Mouse (Mus musculus) kidney, embryonic 14.5 days (tissue): ENCODE measurements around the gene Sh2d3c. TPM values are rescaled to one million over a fixed set of nuclear protein-coding genes. Genes with fewer than 3 reads are reported as not detected.

ENCODE experiments used
- ATAC-seq: fragments of 200-750 bp; cut with Nextera tagmentation; 2 replicates; pipeline ENCODE4 v1.8.0; 2017; ENCODE audit warnings: moderate number of reproducible peaks, mild to moderate bottlenecking, moderate TSS enrichment, moderate library complexity; ENCODE audit not compliant: low FRiP score, low TSS enrichment
- H3K27ac ChIP-seq: fragments of 300-500 bp; sonication (generic); 2 replicates; pipeline ENCODE4 v1.5.1; 2014; ENCODE audit warnings: low read depth, mild to moderate bottlenecking, low read length, moderate library complexity, mixed read lengths
- H3K27me3 ChIP-seq: fragments of 300-500 bp; sonication (generic); 2 replicates; pipeline ENCODE4 v1.6.1; 2014; ENCODE audit warnings: mild to moderate bottlenecking, low read length; ENCODE audit not compliant: control insufficient read depth, insufficient read depth
- H3K36me3 ChIP-seq: fragments of 300-500 bp; sonication (generic); 2 replicates; pipeline ENCODE4 v1.6.1; 2014; ENCODE audit warnings: low read length, mixed read lengths; ENCODE audit not compliant: control insufficient read depth, insufficient read depth
- H3K4me1 ChIP-seq: fragments of 300-500 bp; sonication (generic); 2 replicates; pipeline ENCODE4 v1.6.1; 2014; ENCODE audit warnings: low read length, mixed read lengths; ENCODE audit not compliant: control insufficient read depth, insufficient read depth
- H3K4me2 ChIP-seq: fragments of 300-500 bp; sonication (generic); replicated peaks from 2 replicates; pipeline ENCODE4 v1.6.1; 2014; ENCODE audit warnings: low read depth, mild to moderate bottlenecking, low read length
- H3K4me3 ChIP-seq: fragments of 300-500 bp; sonication (generic); 2 replicates; pipeline ENCODE4 v1.5.1; 2014; ENCODE audit warnings: mild to moderate bottlenecking, low read length
- H3K9ac ChIP-seq: fragments of 300-500 bp; sonication (generic); 2 replicates; pipeline ENCODE4 v1.6.1; 2014; ENCODE audit warnings: low read depth, mild to moderate bottlenecking, low read length, moderate library complexity
- H3K9me3 ChIP-seq: fragments of 300-500 bp; sonication (generic); 2 replicates; pipeline ENCODE4 v1.6.1; 2016; ENCODE audit warnings: low read length; ENCODE audit not compliant: control insufficient read depth
- WGBS: fragments of 180-500 bp; shearing (Covaris S2); extraction: QIAGEN DNeasy Blood & Tissue Kit; methylation state at CpG from one replicate; pipeline ENCODE4 v1.1.7; 2014; 5-methylcytosine and 5-hydroxymethylcytosine counted together
- polyA plus RNA-seq: library from polyadenylated mRNA; unstranded; fragments of >200 nt; fragmentation: Nextera tagmentation; extraction: Ambion mirVana; gene quantifications from 2 replicates; pipeline ENCODE4 v1.2.1, GENCODE M21; 2014

The Sh2d3c gene
- polyA plus RNA-seq, 1 experiment from 2014 or later, result 25.4 TPM

DNA sequence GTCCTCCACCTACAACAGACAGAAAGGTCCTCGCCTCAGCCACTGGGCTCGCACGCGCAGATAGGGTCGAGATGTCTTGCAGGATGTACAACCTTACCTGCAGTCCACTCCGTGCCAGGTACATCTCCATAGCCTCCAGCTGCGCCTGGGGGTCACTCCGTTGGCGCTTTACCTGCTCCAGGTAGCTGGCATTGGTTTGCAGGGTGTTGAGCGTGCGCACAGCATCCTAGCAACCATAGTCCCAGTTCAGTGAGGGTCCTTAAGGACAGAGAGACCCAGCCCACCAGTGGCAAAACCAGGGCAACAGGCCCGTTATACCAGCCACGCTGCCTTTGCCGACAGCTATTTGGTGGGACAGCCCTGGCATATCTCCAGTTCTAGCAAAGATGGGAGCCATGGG, 28.4 kb upstream of the Sh2d3c start:
- H3K4me3 ChIP-seq, result peak overlapping the region; percentile 90; the same call in 1 of the 2 replicates
- 96% methylated on average over 14 of the region's 14 CpGs for WGBS
- H3K4me1 ChIP-seq, result peaks cover 14% of the 10 kb centered on the region
- peaks cover 8% of the 10 kb centered on the region for H3K36me3 ChIP-seq
- H3K9me3 ChIP-seq, result no peaks in the 10 kb centered on the region
- 0 out of 2 replicates have a peak overlapping the region, but pooled peaks have one; percentile 89 for H3K9ac ChIP-seq
- H3K27me3 ChIP-seq, result no peaks in the 10 kb centered on the region
- no peak for ATAC-seq
- H3K4me2 ChIP-seq, result peak overlapping the region; percentile 85
- H3K27ac ChIP-seq, result no peak overlapping the region

- peaks cover 3% of the 10 kb centered on the region; the same call in 1 of the 2 replicates for H3K36me3 ChIP-seq
- H3K4me2 ChIP-seq, result peak overlapping the region; percentile 85
- peak overlapping the region; percentile 90 for H3K4me3 ChIP-seq
- peaks cover 14% of the 10 kb centered on the region for H3K4me1 ChIP-seq
- H3K9ac ChIP-seq, result peak overlapping the region; percentile 89
- no peaks in the 10 kb centered on the region for H3K27me3 ChIP-seq
- 14% methylated on average over 7 of the region's 7 CpGs for WGBS
- peak overlapping the region; percentile 56; the same call in 1 of the 2 replicates for H3K27ac ChIP-seq
- no peak for ATAC-seq
- H3K9me3 ChIP-seq, result no peaks in the 10 kb centered on the region
These were observed 27.6 kb upstream of the Sh2d3c start for GRCm38 (mm10) chr2:32693282-32693681.

DNA sequence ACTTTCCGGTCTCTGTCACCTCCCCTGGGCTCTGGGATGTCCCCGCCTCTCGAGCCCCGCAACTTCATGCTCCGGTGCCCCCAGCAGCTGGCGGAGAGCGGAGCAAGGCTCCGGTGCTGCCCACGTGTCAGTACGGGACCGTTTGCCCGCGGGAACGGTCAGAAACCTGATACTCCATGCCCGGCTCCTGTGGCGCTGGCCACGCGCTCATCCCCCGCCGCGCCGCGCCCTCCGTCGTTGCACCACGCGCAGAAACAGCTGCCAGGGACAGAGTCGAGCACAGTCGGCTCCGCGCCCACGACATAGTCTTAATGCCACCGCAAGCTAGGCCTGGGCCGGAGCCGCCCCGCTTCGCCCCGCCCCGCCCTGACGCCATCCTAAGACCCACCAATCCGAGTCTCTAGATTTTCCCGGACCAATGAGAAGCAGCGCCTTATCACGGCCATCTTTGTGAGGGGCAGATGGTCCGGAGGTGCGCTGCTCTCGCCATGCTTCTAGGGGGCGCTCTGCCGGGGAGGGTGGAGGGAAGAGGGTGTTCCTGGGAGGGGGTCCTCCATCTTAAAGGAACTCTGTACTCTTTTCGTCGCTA, 26.9 kb upstream of the Sh2d3c start:
- Histone ChIP-seq H3K4me3 (peak overlapping the region; percentile 90), H3K27me3 (no peaks in the 10 kb centered on the region), H3K4me2 (peak overlapping the region; percentile 85), H3K9ac (peak overlapping the region; percentile 89), H3K9me3 (no peaks in the 10 kb centered on the region), H3K27ac (peak overlapping the region; percentile 67), H3K36me3 (peaks cover 3% of the 10 kb centered on the region; the same call in 1 of the 2 replicates), H3K4me1 (peaks cover 14% of the 10 kb centered on the region)
- under 1% methylated on average over 51 of the region's 51 CpGs for WGBS
- ATAC-seq, result peak; percentile 97

DNA sequence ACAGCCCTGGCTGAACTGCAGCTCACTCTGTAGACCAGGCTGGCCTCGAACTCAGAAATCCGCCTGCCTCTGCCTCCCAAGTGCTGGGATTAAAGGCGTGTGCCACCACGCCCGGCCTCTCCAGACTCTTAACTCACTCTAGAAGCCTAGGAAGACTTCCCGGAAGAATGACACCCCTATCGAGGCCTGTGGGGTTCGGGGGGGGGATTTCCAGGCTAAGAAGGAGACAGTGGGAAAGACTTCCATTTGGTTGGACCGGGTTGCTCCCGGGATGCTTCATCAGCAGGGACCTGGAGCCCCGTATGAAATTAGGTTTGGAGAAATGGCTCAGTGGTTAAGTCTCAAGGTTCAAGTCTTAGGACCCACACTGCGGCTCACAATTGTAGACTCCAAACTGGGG, 26.2 kb upstream of the Sh2d3c start:
- H3K4me3 ChIP-seq, result peak overlapping the region; percentile 90
- WGBS, result 81% methylated on average over 12 of the region's 12 CpGs
- no peak overlapping the region for H3K27ac ChIP-seq
- no peaks in the 10 kb centered on the region for H3K9me3 ChIP-seq
- ATAC-seq, result no peak
- peak overlapping the region; percentile 85 for H3K4me2 ChIP-seq
- peaks cover 3% of the 10 kb centered on the region; the same call in 1 of the 2 replicates for H3K36me3 ChIP-seq
- H3K4me1 ChIP-seq, result peaks cover 14% of the 10 kb centered on the region
- no peak overlapping the region; the same call in 1 of the 2 replicates for H3K9ac ChIP-seq
- H3K27me3 ChIP-seq, result no peaks in the 10 kb centered on the region

DNA sequence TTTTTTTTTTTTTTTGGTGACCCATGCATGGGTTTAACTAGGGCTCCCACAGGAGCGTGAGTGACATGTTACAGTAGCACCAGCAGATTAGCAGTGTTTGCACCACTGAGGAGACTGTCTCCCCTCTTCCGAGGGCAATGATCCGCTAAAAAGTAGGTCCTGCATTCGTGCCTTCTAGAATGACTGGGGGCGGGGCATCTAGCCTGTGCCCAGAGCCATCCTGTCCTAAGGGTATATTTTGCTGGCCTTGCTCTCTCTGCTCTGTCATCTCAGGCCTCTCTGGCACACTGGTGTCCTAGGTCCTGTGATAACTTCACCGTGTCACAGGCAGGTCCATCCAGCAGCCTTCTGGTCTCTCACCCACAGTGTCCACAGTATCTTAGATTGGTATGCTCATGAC, 21.2 kb upstream of the Sh2d3c start:
- Histone ChIP-seq H3K9me3 (no peaks in the 10 kb centered on the region), H3K27me3 (no peaks in the 10 kb centered on the region), H3K27ac (no peak overlapping the region), H3K4me3 (no peak overlapping the region), H3K4me1 (no peaks in the 10 kb centered on the region), H3K9ac (no peak overlapping the region), H3K4me2 (no peak overlapping the region), H3K36me3 (peaks cover 19% of the 10 kb centered on the region)
- 56% methylated on average over 6 of the region's 6 CpGs for WGBS
- no peak for ATAC-seq

- peaks cover 34% of the 10 kb centered on the region for H3K36me3 ChIP-seq
- no peak overlapping the region for H3K27ac ChIP-seq
These were observed 19.7 kb upstream of the Sh2d3c start for GRCm38 (mm10) chr2:32700966-32701743.

GRCm38 (mm10) chr2:32703046-32703445, 17.8 kb upstream of the Sh2d3c start:
- Histone ChIP-seq H3K27me3 (no peaks in the 10 kb centered on the region), H3K9ac (no peak overlapping the region), H3K4me2 (no peak overlapping the region), H3K4me3 (no peak overlapping the region), H3K4me1 (no peaks in the 10 kb centered on the region), H3K9me3 (no peaks in the 10 kb centered on the region), H3K27ac (no peak overlapping the region), H3K36me3 (peaks cover 52% of the 10 kb centered on the region)
- WGBS, result 89% methylated on average over 8 of the region's 8 CpGs
- ATAC-seq, result no peak

More at GRCm38 (mm10) chr2:32700966-32701743, 19.7 kb upstream of the Sh2d3c start:
- H3K9ac ChIP-seq, result no peak overlapping the region
- H3K4me3 ChIP-seq, result no peak overlapping the region
- H3K4me2 ChIP-seq, result no peak overlapping the region
- no peaks in the 10 kb centered on the region for H3K4me1 ChIP-seq
- ATAC-seq, result no peak
- no peaks in the 10 kb centered on the region for H3K9me3 ChIP-seq
- no peaks in the 10 kb centered on the region for H3K27me3 ChIP-seq
- 85% methylated on average over 14 of the region's 14 CpGs for WGBS

- H3K27ac ChIP-seq, result no peak within 1 kb of the TSS
- H3K4me3 ChIP-seq, result no peak within 1 kb of the TSS
- no peaks in the 10 kb centered on the region for H3K27me3 ChIP-seq
- no peaks in the 10 kb centered on the region for H3K9me3 ChIP-seq
- peak; percentile 47; the same call in 1 of the 2 replicates for ATAC-seq
- H3K4me1 ChIP-seq, result no peaks in the 10 kb centered on the region
- H3K36me3 ChIP-seq, result peaks cover 60% of the 10 kb centered on the region
- 57% methylated on average over 2 of the region's 2 CpGs for WGBS
- no peak within 1 kb of the TSS for H3K4me2 ChIP-seq
- no peak within 1 kb of the TSS for H3K9ac ChIP-seq
These were observed 16.8 kb upstream of the Sh2d3c start, which contains the start of gene Fpgs for GRCm38 (mm10) chr2:32704021-32704421. Fpgs (minus strand) TSS chr2:32704145.

DNA sequence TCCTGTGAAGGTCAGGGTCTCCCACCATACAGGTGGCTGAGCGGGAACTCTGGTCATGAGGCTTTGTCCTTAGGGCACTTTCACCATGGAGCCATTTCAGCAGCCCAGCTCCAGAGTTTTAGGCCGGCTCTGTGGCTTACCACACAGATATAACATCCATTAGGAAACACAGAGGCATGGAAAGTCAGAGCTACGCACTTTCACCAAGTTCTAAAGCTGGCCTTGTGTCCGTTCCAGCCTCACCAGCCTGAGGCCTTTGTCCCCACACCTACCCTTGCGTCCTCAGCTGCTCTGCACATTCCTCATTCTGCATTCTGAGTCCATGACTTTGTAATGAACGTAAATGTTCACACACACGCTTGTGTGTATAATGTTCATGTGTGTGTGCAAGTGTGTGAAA, 15.8 kb upstream of the Sh2d3c start:
- H3K27ac ChIP-seq, result no peak overlapping the region
- H3K4me2 ChIP-seq, result no peak overlapping the region
- no peaks in the 10 kb centered on the region for H3K9me3 ChIP-seq
- no peaks in the 10 kb centered on the region for H3K27me3 ChIP-seq
- ATAC-seq, result no peak
- H3K9ac ChIP-seq, result no peak overlapping the region
- 90% methylated on average over 7 of the region's 7 CpGs for WGBS
- peaks cover 70% of the 10 kb centered on the region for H3K36me3 ChIP-seq
- no peak overlapping the region for H3K4me3 ChIP-seq
- no peaks in the 10 kb centered on the region for H3K4me1 ChIP-seq
